Mouse (Mus musculus) embryonic facial prominence, embryonic 12.5 days (tissue): ENCODE data around the gene Fam189a2. TPM values are rescaled to one million over a fixed set of nuclear protein-coding genes. Genes with fewer than 3 reads are reported as not detected.

Experiments
- ATAC-seq: fragments of 200-750 bp; cut with Nextera tagmentation; 2 replicates; pipeline ENCODE4 v1.8.0; 2017; ENCODE audit not compliant: insufficient number of reproducible peaks, insufficient read depth, low FRiP score, low TSS enrichment
- H3K27ac ChIP-seq: fragments of 300-500 bp; sonication (generic); 2 replicates; pipeline ENCODE4 v1.5.1; 2016; ENCODE audit warnings: mild to moderate bottlenecking
- H3K27me3 ChIP-seq: fragments of 300-500 bp; sonication (generic); 2 replicates; pipeline ENCODE4 v1.6.1; 2016; ENCODE audit warnings: mild to moderate bottlenecking, moderate library complexity
- H3K36me3 ChIP-seq: fragments of 300-500 bp; sonication (generic); 2 replicates; pipeline ENCODE4 v1.6.1; 2016; ENCODE audit warnings: mild to moderate bottlenecking
- H3K4me1 ChIP-seq: fragments of 300-500 bp; sonication (generic); 2 replicates; pipeline ENCODE4 v1.6.1; 2016
- H3K4me2 ChIP-seq: fragments of 300-500 bp; sonication (generic); replicated peaks from 2 replicates; pipeline ENCODE4 v1.6.1; 2016; ENCODE audit warnings: mild to moderate bottlenecking, moderate library complexity
- H3K4me3 ChIP-seq: fragments of 300-500 bp; sonication (generic); 2 replicates; pipeline ENCODE4 v1.5.1; 2016; ENCODE audit warnings: mild to moderate bottlenecking
- H3K9ac ChIP-seq: fragments of 300-500 bp; sonication (generic); 2 replicates; pipeline ENCODE4 v1.6.1; 2016; ENCODE audit warnings: mild to moderate bottlenecking, moderate library complexity
- H3K9me3 ChIP-seq: fragments of 300-500 bp; sonication (generic); 2 replicates; pipeline ENCODE4 v1.6.1; 2016; ENCODE audit warnings: mild to moderate bottlenecking, moderate library complexity
- WGBS: fragments of 180-500 bp; shearing (Covaris S2); methylation state at CpG from one replicate; pipeline ENCODE4 v1.1.7; 2016; 5-methylcytosine and 5-hydroxymethylcytosine counted together
- polyA plus RNA-seq: library from polyadenylated mRNA; unstranded; fragments of >200 nt; fragmentation: Nextera tagmentation; extraction: Ambion mirVana; gene quantifications from 2 replicates; pipeline ENCODE4 v1.2.1, GENCODE M21; 2016

Gene Fam189a2
- polyA plus RNA-seq, 1 experiment from 2014 or later, result 0.55 TPM

- H3K9ac ChIP-seq, result no peak overlapping the region
- H3K36me3 ChIP-seq, result no peaks in the 10 kb centered on the region
- no peaks in the 10 kb centered on the region for H3K9me3 ChIP-seq
- no peak overlapping the region for H3K27ac ChIP-seq
- H3K4me2 ChIP-seq, result no peak overlapping the region
- no peak overlapping the region for H3K4me3 ChIP-seq
- no peak for ATAC-seq
- no peaks in the 10 kb centered on the region for H3K4me1 ChIP-seq
- peaks cover 6% of the 10 kb centered on the region for H3K27me3 ChIP-seq
- WGBS, result 73% methylated on average over 9 of the region's 9 CpGs
Measured at GRCm38 (mm10) chr19:24024131-24024530, 6.7 kb downstream of the Fam189a2 start.

GRCm38 (mm10) chr19:24023351-24023750, 7.5 kb downstream of the Fam189a2 start:
- Histone ChIP-seq H3K9ac (no peak overlapping the region), H3K9me3 (no peaks in the 10 kb centered on the region), H3K4me2 (no peak overlapping the region), H3K36me3 (no peaks in the 10 kb centered on the region), H3K27me3 (peaks cover 3% of the 10 kb centered on the region), H3K27ac (no peak overlapping the region), H3K4me3 (no peak overlapping the region), H3K4me1 (no peaks in the 10 kb centered on the region)
- 81% methylated on average over 7 of the region's 7 CpGs for WGBS
- no peak for ATAC-seq

- no peaks in the 10 kb centered on the region for H3K36me3 ChIP-seq
- H3K27me3 ChIP-seq, result no peaks in the 10 kb centered on the region; the same call in 1 of the 2 replicates
- no peak overlapping the region for H3K4me3 ChIP-seq
- H3K9me3 ChIP-seq, result no peaks in the 10 kb centered on the region
- H3K27ac ChIP-seq, result no peak overlapping the region
- ATAC-seq, result no peak
- H3K4me2 ChIP-seq, result no peak overlapping the region
- H3K9ac ChIP-seq, result no peak overlapping the region
- H3K4me1 ChIP-seq, result peaks cover under 1% of the 10 kb centered on the region; the same call in 1 of the 2 replicates
- 80% methylated on average over 3 of the region's 3 CpGs for WGBS
Measured at GRCm38 (mm10) chr19:24022771-24023170, 8.0 kb downstream of the Fam189a2 start.

- Histone ChIP-seq H3K27me3 (no peaks in the 10 kb centered on the region), H3K27ac (no peak overlapping the region), H3K4me3 (no peak overlapping the region), H3K4me1 (peaks cover 5% of the 10 kb centered on the region; the same call in 1 of the 2 replicates), H3K9me3 (no peaks in the 10 kb centered on the region), H3K9ac (no peak overlapping the region), H3K36me3 (no peaks in the 10 kb centered on the region), H3K4me2 (no peak overlapping the region)
- no peak for ATAC-seq
- 87% methylated on average over 6 of the region's 6 CpGs for WGBS
Measured at GRCm38 (mm10) chr19:24022301-24022700, 8.5 kb downstream of the Fam189a2 start.

GRCm38 (mm10) chr19:24020736-24021135, 10.1 kb downstream of the Fam189a2 start:
- 86% methylated on average over 3 of the region's 3 CpGs for WGBS
- H3K4me1 ChIP-seq, result peaks cover 13% of the 10 kb centered on the region
- H3K27ac ChIP-seq, result no peak overlapping the region
- no peak overlapping the region for H3K4me2 ChIP-seq
- no peak for ATAC-seq
- no peaks in the 10 kb centered on the region for H3K36me3 ChIP-seq
- no peaks in the 10 kb centered on the region for H3K27me3 ChIP-seq
- H3K9ac ChIP-seq, result no peak overlapping the region
- no peaks in the 10 kb centered on the region for H3K9me3 ChIP-seq
- H3K4me3 ChIP-seq, result no peak overlapping the region

- no peak for ATAC-seq
- H3K27me3 ChIP-seq, result no peaks in the 10 kb centered on the region
- no peak overlapping the region for H3K9ac ChIP-seq
- no peak overlapping the region for H3K4me3 ChIP-seq
- H3K4me2 ChIP-seq, result no peak overlapping the region
- whole genome bisulfite sequencing, result 85% methylated on average over 9 of the region's 9 CpGs
- H3K4me1 ChIP-seq, result peaks cover 13% of the 10 kb centered on the region
- no peaks in the 10 kb centered on the region for H3K36me3 ChIP-seq
- H3K9me3 ChIP-seq, result no peaks in the 10 kb centered on the region
- H3K27ac ChIP-seq, result no peak overlapping the region
Measured at GRCm38 (mm10) chr19:24019609-24020008, 11.2 kb downstream of the Fam189a2 start.

- no peaks in the 10 kb centered on the region for H3K36me3 ChIP-seq
- WGBS, result 79% methylated on average over 3 of the region's 3 CpGs
- H3K9ac ChIP-seq, result no peak overlapping the region
- ATAC-seq, result no peak
- no peaks in the 10 kb centered on the region for H3K27me3 ChIP-seq
- H3K4me2 ChIP-seq, result no peak overlapping the region
- no peak overlapping the region for H3K27ac ChIP-seq
- H3K9me3 ChIP-seq, result no peaks in the 10 kb centered on the region
- H3K4me3 ChIP-seq, result no peak overlapping the region
- peaks cover 13% of the 10 kb centered on the region for H3K4me1 ChIP-seq
Measured at GRCm38 (mm10) chr19:24018396-24018795, 12.4 kb downstream of the Fam189a2 start.

- Histone ChIP-seq H3K27ac (0 out of 2 replicates have a peak overlapping the region, but pooled peaks have one; percentile 23), H3K9ac (no peak overlapping the region), H3K36me3 (no peaks in the 10 kb centered on the region), H3K9me3 (no peaks in the 10 kb centered on the region), H3K27me3 (no peaks in the 10 kb centered on the region), H3K4me3 (no peak overlapping the region), H3K4me2 (no peak overlapping the region), H3K4me1 (peaks cover 13% of the 10 kb centered on the region)
- ATAC-seq, result no peak
- 39% methylated on average over 3 of the region's 3 CpGs for WGBS
Measured at GRCm38 (mm10) chr19:24017892-24018291, 12.9 kb downstream of the Fam189a2 start.

GRCm38 (mm10) chr19:24017427-24017826, 13.4 kb downstream of the Fam189a2 start:
- ATAC-seq, result 0 out of 2 replicates have a peak, but pooled peaks have one; percentile 47
- no peaks in the 10 kb centered on the region for H3K27me3 ChIP-seq

GRCm38 (mm10) chr19:24016706-24017386, 14.0 kb downstream of the Fam189a2 start:
- Histone ChIP-seq H3K4me3 (no peak overlapping the region), H3K4me2 (no peak overlapping the region), H3K36me3 (no peaks in the 10 kb centered on the region), H3K9ac (no peak overlapping the region), H3K27ac (peak overlapping the region; percentile 54), H3K9me3 (no peaks in the 10 kb centered on the region), H3K27me3 (no peaks in the 10 kb centered on the region), H3K4me1 (peaks cover 13% of the 10 kb centered on the region)
- WGBS, result 36% methylated on average over 3 of the region's 3 CpGs
- ATAC-seq, result no peak

More at GRCm38 (mm10) chr19:24017427-24017826, 13.4 kb downstream of the Fam189a2 start:
- WGBS, result 0% methylated on average over 1 of the region's 1 CpGs
- H3K9me3 ChIP-seq, result no peaks in the 10 kb centered on the region
- no peak overlapping the region for H3K9ac ChIP-seq
- H3K36me3 ChIP-seq, result no peaks in the 10 kb centered on the region
- H3K4me2 ChIP-seq, result no peak overlapping the region
- peaks cover 13% of the 10 kb centered on the region for H3K4me1 ChIP-seq
- H3K27ac ChIP-seq, result peak overlapping the region; percentile 54
- H3K4me3 ChIP-seq, result no peak overlapping the region

GRCm38 (mm10) chr19:24013241-24013640, 17.6 kb downstream of the Fam189a2 start:
- Histone ChIP-seq H3K4me3 (no peak overlapping the region), H3K27me3 (no peaks in the 10 kb centered on the region), H3K4me1 (peaks cover 13% of the 10 kb centered on the region), H3K27ac (no peak overlapping the region), H3K36me3 (no peaks in the 10 kb centered on the region), H3K9ac (no peak overlapping the region), H3K4me2 (no peak overlapping the region), H3K9me3 (no peaks in the 10 kb centered on the region)
- ATAC-seq, result no peak
- WGBS, result 76% methylated on average over 3 of the region's 3 CpGs

GRCm38 (mm10) chr19:24012479-24012878, 18.3 kb downstream of the Fam189a2 start:
- ATAC-seq, result no peak
- Histone ChIP-seq H3K27ac (no peak overlapping the region), H3K4me1 (peaks cover 9% of the 10 kb centered on the region), H3K9ac (no peak overlapping the region), H3K9me3 (no peaks in the 10 kb centered on the region), H3K27me3 (no peaks in the 10 kb centered on the region), H3K4me2 (no peak overlapping the region), H3K4me3 (no peak overlapping the region), H3K36me3 (no peaks in the 10 kb centered on the region)
- WGBS, result 91% methylated on average over 8 of the region's 8 CpGs
